Mouse (Mus musculus) forebrain, embryonic 13.5 days (tissue): Measurements from ENCODE around the gene Epha8. TPM values are rescaled to one million over a fixed set of nuclear protein-coding genes. Genes with fewer than 3 reads are reported as not detected.

ENCODE experiments used
- ATAC-seq: fragments of 200-750 bp; cut with Nextera tagmentation; 2 replicates; pipeline ENCODE4 v1.8.0; 2017
- H3K27ac ChIP-seq: fragments of 300-500 bp; sonication (generic); 2 replicates; pipeline ENCODE4 v1.5.1; 2015; ENCODE audit warnings: inconsistent platforms, mild to moderate bottlenecking, moderate library complexity
- H3K27me3 ChIP-seq: fragments of 300-500 bp; sonication (generic); 2 replicates; pipeline ENCODE4 v1.6.1; 2015; ENCODE audit warnings: mild to moderate bottlenecking, inconsistent platforms
- H3K36me3 ChIP-seq: fragments of 300-500 bp; sonication (generic); 2 replicates; pipeline ENCODE4 v1.6.1; 2015; ENCODE audit warnings: mild to moderate bottlenecking, inconsistent platforms; ENCODE audit not compliant: poor library complexity, severe bottlenecking
- H3K4me1 ChIP-seq: fragments of 300-500 bp; sonication (generic); 2 replicates; pipeline ENCODE4 v1.6.1; 2015; ENCODE audit warnings: inconsistent platforms
- H3K4me2 ChIP-seq: fragments of 300-500 bp; sonication (generic); 2 replicates; pipeline ENCODE4 v1.6.1; 2015; ENCODE audit warnings: inconsistent platforms, mild to moderate bottlenecking, moderate library complexity
- H3K4me3 ChIP-seq: fragments of 300-500 bp; sonication (generic); 2 replicates; pipeline ENCODE4 v1.5.1; 2015; ENCODE audit warnings: mild to moderate bottlenecking, inconsistent platforms
- H3K9ac ChIP-seq: fragments of 300-500 bp; sonication (generic); 2 replicates; pipeline ENCODE4 v1.6.1; 2015; ENCODE audit warnings: mild to moderate bottlenecking, inconsistent platforms
- H3K9me3 ChIP-seq: fragments of 300-500 bp; sonication (generic); replicated peaks from 2 replicates; pipeline ENCODE4 v1.6.1; 2016; ENCODE audit warnings: inconsistent platforms
- WGBS: fragments of 180-500 bp; shearing (Covaris S2); methylation state at CpG from one replicate; pipeline ENCODE4 v1.1.7; 2015; 5-methylcytosine and 5-hydroxymethylcytosine counted together
- polyA plus RNA-seq: library from polyadenylated mRNA; unstranded; fragments of >200 nt; fragmentation: Nextera tagmentation; extraction: Ambion mirVana; gene quantifications from 2 replicates; pipeline ENCODE4 v1.2.1, GENCODE M21; 2015

The Epha8 gene
- polyA plus RNA-seq, 1 experiment from 2014 or later, result 1.1 TPM

- Histone ChIP-seq H3K9me3 (no peaks in the 10 kb centered on the region), H3K9ac (no peak overlapping the region), H3K36me3 (no peaks in the 10 kb centered on the region), H3K27ac (no peak overlapping the region), H3K4me2 (no peak overlapping the region), H3K4me3 (no peak overlapping the region), H3K4me1 (peaks cover 26% of the 10 kb centered on the region), H3K27me3 (peaks cover 41% of the 10 kb centered on the region)
- no peak for ATAC-seq
- WGBS, result 85% methylated on average over 8 of the region's 8 CpGs
Observed at GRCm38 (mm10) chr4:136918834-136919233, 37.8 kb downstream of the Epha8 start.

GRCm38 (mm10) chr4:136917165-136917524 lies 39.5 kb downstream of the Epha8 start:
- Histone ChIP-seq H3K4me2 (no peak overlapping the region), H3K27ac (peak overlapping the region; percentile 31; the same call in 1 of the 2 replicates), H3K9ac (peak overlapping the region; percentile 23; the same call in 1 of the 2 replicates), H3K4me1 (peaks cover 35% of the 10 kb centered on the region), H3K4me3 (no peak overlapping the region), H3K27me3 (peaks cover 38% of the 10 kb centered on the region), H3K9me3 (no peaks in the 10 kb centered on the region), H3K36me3 (no peaks in the 10 kb centered on the region)
- 33% methylated on average over 7 of the region's 7 CpGs for WGBS
- peak; percentile 34; the same call in 1 of the 2 replicates for ATAC-seq

GRCm38 (mm10) chr4:136916359-136917164 lies 40.1 kb downstream of the Epha8 start:
- H3K9me3 ChIP-seq, result no peaks in the 10 kb centered on the region
- peak; percentile 42; the same call in 1 of the 2 replicates for ATAC-seq
- H3K27me3 ChIP-seq, result peaks cover 39% of the 10 kb centered on the region
- H3K4me3 ChIP-seq, result no peak overlapping the region
- H3K36me3 ChIP-seq, result no peaks in the 10 kb centered on the region
- 45% methylated on average over 20 of the region's 20 CpGs for WGBS
- peaks cover 37% of the 10 kb centered on the region for H3K4me1 ChIP-seq
- H3K4me2 ChIP-seq, result 0 out of 2 replicates have a peak overlapping the region, but pooled peaks have one; percentile 15
- peak overlapping the region; percentile 31; the same call in 1 of the 2 replicates for H3K27ac ChIP-seq
- H3K9ac ChIP-seq, result 0 out of 2 replicates have a peak overlapping the region, but pooled peaks have one; percentile 23

GRCm38 (mm10) chr4:136912841-136913240 lies 43.8 kb downstream of the Epha8 start:
- Histone ChIP-seq H3K9me3 (no peaks in the 10 kb centered on the region), H3K36me3 (no peaks in the 10 kb centered on the region), H3K9ac (no peak overlapping the region), H3K4me1 (peaks cover 46% of the 10 kb centered on the region), H3K4me2 (no peak overlapping the region), H3K27ac (no peak overlapping the region), H3K4me3 (no peak overlapping the region), H3K27me3 (peaks cover 58% of the 10 kb centered on the region)
- ATAC-seq, result no peak
- 20% methylated on average over 9 of the region's 9 CpGs for WGBS

- Histone ChIP-seq H3K4me3 (no peak overlapping the region), H3K27me3 (peaks cover 63% of the 10 kb centered on the region), H3K4me1 (peaks cover 36% of the 10 kb centered on the region), H3K4me2 (peak overlapping the region; percentile 42), H3K9me3 (no peaks in the 10 kb centered on the region), H3K9ac (no peak overlapping the region), H3K27ac (no peak overlapping the region), H3K36me3 (no peaks in the 10 kb centered on the region)
- ATAC-seq, result no peak
- WGBS, result 49% methylated on average over 9 of the region's 9 CpGs
Observed at GRCm38 (mm10) chr4:136911804-136912203, 44.8 kb downstream of the Epha8 start.

GRCm38 (mm10) chr4:136911211-136911646 lies 45.4 kb downstream of the Epha8 start:
- no peak overlapping the region; the same call in 1 of the 2 replicates for H3K9ac ChIP-seq
- no peaks in the 10 kb centered on the region for H3K9me3 ChIP-seq
- H3K4me3 ChIP-seq, result 0 out of 2 replicates have a peak overlapping the region, but pooled peaks have one; percentile 9
- WGBS, result 3% methylated on average over 17 of the region's 17 CpGs
- H3K4me1 ChIP-seq, result peaks cover 31% of the 10 kb centered on the region
- ATAC-seq, result peak; percentile 57
- peaks cover 69% of the 10 kb centered on the region for H3K27me3 ChIP-seq
- peak overlapping the region; percentile 42 for H3K4me2 ChIP-seq
- no peaks in the 10 kb centered on the region for H3K36me3 ChIP-seq
- no peak overlapping the region for H3K27ac ChIP-seq

- Histone ChIP-seq H3K36me3 (no peaks in the 10 kb centered on the region), H3K27ac (no peak overlapping the region), H3K9ac (no peak overlapping the region), H3K9me3 (no peaks in the 10 kb centered on the region), H3K4me2 (no peak overlapping the region), H3K4me1 (peaks cover 41% of the 10 kb centered on the region), H3K4me3 (no peak overlapping the region), H3K27me3 (peaks cover 70% of the 10 kb centered on the region)
- ATAC-seq, result no peak
Observed at GRCm38 (mm10) chr4:136907809-136908208, 48.8 kb downstream of the Epha8 start.

- ATAC-seq, result no peak
- H3K27me3 ChIP-seq, result peaks cover 62% of the 10 kb centered on the region
Observed at GRCm38 (mm10) chr4:136907033-136907432, 49.6 kb downstream of the Epha8 start.

GRCm38 (mm10) chr4:136904767-136905539 lies 51.7 kb downstream of the Epha8 start:
- ATAC-seq, result peak; percentile 93
- no peaks in the 10 kb centered on the region for H3K36me3 ChIP-seq
- H3K9ac ChIP-seq, result peak overlapping the region; percentile 12; the same call in 1 of the 2 replicates
- H3K4me1 ChIP-seq, result peaks cover 21% of the 10 kb centered on the region
- H3K4me2 ChIP-seq, result peak overlapping the region; percentile 50
- H3K27ac ChIP-seq, result peak overlapping the region; percentile 33
- no peaks in the 10 kb centered on the region for H3K9me3 ChIP-seq
- peaks cover 44% of the 10 kb centered on the region for H3K27me3 ChIP-seq
- under 1% methylated on average over 23 of the region's 23 CpGs for WGBS
- peak overlapping the region; percentile 9; the same call in 1 of the 2 replicates for H3K4me3 ChIP-seq

More at GRCm38 (mm10) chr4:136907033-136907432, 49.6 kb downstream of the Epha8 start:
- Histone ChIP-seq H3K36me3 (no peaks in the 10 kb centered on the region), H3K4me3 (no peak overlapping the region), H3K9me3 (no peaks in the 10 kb centered on the region), H3K4me1 (peaks cover 35% of the 10 kb centered on the region), H3K27ac (no peak overlapping the region), H3K9ac (no peak overlapping the region), H3K4me2 (no peak overlapping the region)
- WGBS, result 15% methylated on average over 7 of the region's 7 CpGs

- ATAC-seq, result no peak
- H3K4me3 ChIP-seq, result no peak overlapping the region
- peaks cover 9% of the 10 kb centered on the region for H3K4me1 ChIP-seq
- H3K36me3 ChIP-seq, result no peaks in the 10 kb centered on the region
- H3K9me3 ChIP-seq, result no peaks in the 10 kb centered on the region
- no peak overlapping the region for H3K4me2 ChIP-seq
- 65% methylated on average over 7 of the region's 7 CpGs for WGBS
- no peak overlapping the region for H3K27ac ChIP-seq
- H3K9ac ChIP-seq, result no peak overlapping the region
- H3K27me3 ChIP-seq, result peaks cover 37% of the 10 kb centered on the region
Observed at GRCm38 (mm10) chr4:136899154-136899553, 57.5 kb downstream of the Epha8 start.

GRCm38 (mm10) chr4:136898637-136899036 lies 58.0 kb downstream of the Epha8 start, which contains the start of gene C1qa:
C1qa (minus strand) TSS chr4:136898803.
- H3K9ac ChIP-seq, result no peak within 1 kb of the TSS
- 81% methylated on average over 9 of the region's 9 CpGs for WGBS
- H3K4me1 ChIP-seq, result peaks cover 7% of the 10 kb centered on the region
- no peak within 1 kb of the TSS for H3K4me3 ChIP-seq
- H3K9me3 ChIP-seq, result no peaks in the 10 kb centered on the region
- H3K27me3 ChIP-seq, result peaks cover 40% of the 10 kb centered on the region
- H3K36me3 ChIP-seq, result no peaks in the 10 kb centered on the region
- H3K4me2 ChIP-seq, result no peak within 1 kb of the TSS
- ATAC-seq, result no peak
- H3K27ac ChIP-seq, result no peak within 1 kb of the TSS

- WGBS, result 72% methylated on average over 9 of the region's 9 CpGs
- H3K9ac ChIP-seq, result no peak overlapping the region
- no peak overlapping the region for H3K4me2 ChIP-seq
- H3K27me3 ChIP-seq, result peaks cover 41% of the 10 kb centered on the region
- H3K36me3 ChIP-seq, result no peaks in the 10 kb centered on the region
- no peaks in the 10 kb centered on the region for H3K9me3 ChIP-seq
- no peak overlapping the region for H3K27ac ChIP-seq
- no peak overlapping the region for H3K4me3 ChIP-seq
- ATAC-seq, result no peak
- H3K4me1 ChIP-seq, result peaks cover 7% of the 10 kb centered on the region
Observed at GRCm38 (mm10) chr4:136898084-136898598, 58.5 kb downstream of the Epha8 start.
